Mouse (Mus musculus) myocyte (in vitro differentiated cells): ENCODE measurements around the gene Eps8l1. TPM values are rescaled to one million over a fixed set of nuclear protein-coding genes. Genes with fewer than 3 reads are reported as not detected.

Experiments used
- H3K27me3 ChIP-seq: one replicate; pipeline ENCODE4 v1.6.1; 2011; ENCODE audit not compliant: control insufficient read depth, insufficient read depth, insufficient read length
- H3K36me3 ChIP-seq: one replicate; pipeline ENCODE4 v1.6.1; 2011; ENCODE audit not compliant: control insufficient read depth, insufficient read depth
- H3K4me2 ChIP-seq: one replicate; pipeline ENCODE4 v1.6.1; 2011; ENCODE audit warnings: low read depth, control low read depth
- H3K4me3 ChIP-seq: one replicate; pipeline ENCODE4 v1.5.1; 2011; ENCODE audit warnings: mild to moderate bottlenecking, control low read depth, moderate library complexity
- H3K79me2 ChIP-seq: one replicate; pipeline ENCODE4 v1.6.1; 2011; ENCODE audit not compliant: control insufficient read depth, insufficient read depth
- H3ac ChIP-seq: one replicate; pipeline ENCODE4 v1.6.1; 2011; ENCODE audit not compliant: control insufficient read depth, insufficient read length
- CEBPB ChIP-seq: IDR thresholded peaks from 2 replicates; pipeline ENCODE4 v1.6.1; 2011; ENCODE audit warnings: mild to moderate bottlenecking, moderate library complexity; ENCODE audit not compliant: poor library complexity, insufficient read depth, severe bottlenecking
- E2F4 ChIP-seq: IDR thresholded peaks from one replicate; pipeline ENCODE4 v1.6.1; 2011; ENCODE audit warnings: mild to moderate bottlenecking, control low read depth, moderate library complexity; ENCODE audit not compliant: insufficient read depth
- MAX ChIP-seq: IDR thresholded peaks from one replicate; pipeline ENCODE4 v1.6.1; 2011; ENCODE audit warnings: low read depth, mild to moderate bottlenecking, control low read depth
- MYOD1 ChIP-seq, 3 experiments: IDR thresholded peaks; one replicate each; pipeline ENCODE4 v1.6.1; 2011; ENCODE audit warnings: control low read depth in 2 of 3, low read depth in 2 of 3, mild to moderate bottlenecking in 2 of 3, moderate library complexity in 1 of 3; ENCODE audit not compliant: insufficient read length in 2 of 3, control insufficient read depth in 1 of 3
- MYOG ChIP-seq, 3 experiments: IDR thresholded peaks; one replicate each; pipeline ENCODE4 v1.6.1; 2011; ENCODE audit warnings: control low read depth in 2 of 3, low read depth in 2 of 3, mild to moderate bottlenecking in 2 of 3; ENCODE audit not compliant: insufficient read length in 2 of 3, control insufficient read depth in 1 of 3, insufficient read depth in 1 of 3
- POLR2A ChIP-seq: IDR thresholded peaks from one replicate; pipeline ENCODE4 v1.6.1; 2011; ENCODE audit warnings: low read depth, mild to moderate bottlenecking, control low read depth, moderate library complexity; ENCODE audit not compliant: insufficient read length
- POLR2AphosphoS2 ChIP-seq: IDR thresholded peaks from one replicate; pipeline ENCODE4 v1.6.1; 2011; ENCODE audit warnings: low read depth, control low read depth; ENCODE audit not compliant: insufficient read length
- REST ChIP-seq: IDR thresholded peaks from one replicate; pipeline ENCODE4 v1.6.1; 2011; ENCODE audit warnings: mild to moderate bottlenecking, control low read depth, moderate library complexity; ENCODE audit not compliant: insufficient read depth, insufficient read length
- SRF ChIP-seq: IDR thresholded peaks from one replicate; pipeline ENCODE4 v1.6.1; 2011; ENCODE audit warnings: low read depth; ENCODE audit not compliant: control insufficient read depth, insufficient read length
- TCF12 ChIP-seq: IDR thresholded peaks from one replicate; pipeline ENCODE4 v1.6.1; 2011; ENCODE audit warnings: mild to moderate bottlenecking, control low read depth; ENCODE audit not compliant: poor library complexity, insufficient read depth, severe bottlenecking
- TCF3 ChIP-seq: IDR thresholded peaks from one replicate; pipeline ENCODE4 v1.6.1; 2011; ENCODE audit warnings: low read depth, control low read depth; ENCODE audit not compliant: insufficient read length
- USF1 ChIP-seq: IDR thresholded peaks from one replicate; pipeline ENCODE4 v1.6.1; 2011; ENCODE audit warnings: low read depth, mild to moderate bottlenecking, control low read depth, moderate library complexity
- polyA plus RNA-seq: library from polyadenylated mRNA; unstranded; fragments of >200 nt; fragmentation: generic; extraction: Trizol; gene quantifications from one replicate; pipeline ENCODE4 v1.2.1, GENCODE M21; 2012; ENCODE audit warnings: missing spikeins

Eps8l1 gene
- polyA plus RNA-seq, 1 experiment, result 0.12 TPM

GRCm38 (mm10) chr7:4464194-4464824 is 3.8 kb downstream of the Eps8l1 start:
- Histone ChIP-seq H3K4me2 (no peak overlapping the region), H3K36me3 (no peaks in the 10 kb centered on the region), H3K27me3 (peaks cover 32% of the 10 kb centered on the region), H3K79me2 (no peaks in the 10 kb centered on the region), H3ac (no peak overlapping the region), H3K4me3 (no peak overlapping the region)
- TF ChIP-seq E2F4 (no peak), CEBPB (no peak), REST (no peak), MYOD1 (IDR thresholded peaks at IDR 0.05; ENCODE audit: control insufficient read depth in 1 of 3, insufficient read length in 2 of 3, low read depth in 2 of 3) (no peak), POLR2A (no peak), MYOG (IDR thresholded peaks at IDR 0.05; ENCODE audit: control insufficient read depth in 1 of 3, insufficient read depth in 1 of 3, insufficient read length in 2 of 3, low read depth in 2 of 3) (no peak), MAX (no peak)

DNA sequence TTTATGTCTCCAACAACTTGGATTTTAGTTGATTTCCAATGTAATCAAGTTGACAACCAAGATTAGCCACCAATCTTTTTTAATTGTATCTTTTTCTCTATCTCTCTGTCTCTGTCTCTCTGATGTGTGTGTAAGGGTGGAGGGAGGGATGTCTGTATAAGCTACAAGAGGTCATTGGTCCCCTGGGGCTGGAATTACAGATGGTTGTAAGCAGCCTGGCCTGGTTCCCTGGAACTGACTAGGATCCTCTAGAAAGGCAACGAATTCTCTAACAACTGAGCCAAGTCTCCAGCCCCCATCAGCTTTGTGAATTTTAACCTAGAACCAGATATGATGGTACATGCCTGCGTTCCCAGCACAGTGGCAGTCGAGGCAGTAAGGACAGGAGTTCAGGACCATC is 7.3 kb downstream of the Eps8l1 start:
- no peaks in the 10 kb centered on the region for H3K79me2 ChIP-seq

DNA sequence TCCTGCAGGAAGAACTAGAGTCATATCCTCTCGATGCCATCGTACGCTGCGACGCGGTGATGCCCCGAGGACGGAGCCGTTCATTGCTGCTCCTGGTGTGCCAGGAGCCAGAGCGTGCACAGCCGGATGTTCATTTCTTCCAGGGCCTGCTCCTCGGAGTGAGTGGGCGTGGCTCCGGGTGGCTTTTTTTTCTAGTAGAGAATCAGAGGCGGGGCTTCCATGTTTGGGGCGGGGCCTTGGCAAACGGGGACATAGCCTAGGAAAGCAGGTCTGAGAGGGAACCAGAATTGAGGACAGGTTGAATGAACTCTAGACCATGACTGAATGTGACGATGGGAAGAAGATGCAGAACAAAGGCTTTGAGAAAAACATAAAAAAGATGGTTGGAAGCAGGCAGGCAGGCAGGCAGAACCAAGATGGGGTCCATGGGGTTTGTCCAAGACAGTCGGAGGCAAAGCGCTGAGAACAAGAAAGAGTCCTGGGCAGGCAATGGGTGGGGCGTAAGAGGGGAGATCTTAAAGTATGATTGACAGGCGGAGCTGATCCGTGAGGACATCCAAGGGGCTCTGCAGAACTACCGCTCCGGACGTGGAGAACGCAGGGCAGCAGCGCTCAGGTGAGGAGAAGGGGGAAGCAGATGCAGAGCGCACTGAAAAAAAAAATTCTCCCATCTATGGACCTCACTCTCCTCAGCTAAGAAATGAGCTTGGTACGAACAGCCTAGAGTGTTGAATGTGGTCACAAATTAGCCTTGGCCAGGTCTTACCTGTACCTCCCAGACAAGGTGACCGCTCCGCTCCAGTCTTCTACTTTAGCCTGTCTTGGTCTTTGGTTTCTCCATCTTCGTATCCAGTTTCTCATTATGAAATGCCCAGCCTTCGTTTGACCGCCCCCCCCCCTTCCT is 10.1 kb downstream of the Eps8l1 start:
- Histone ChIP-seq H3K4me3 (peak overlapping the region; percentile 6), H3K27me3 (peaks cover 33% of the 10 kb centered on the region), H3K79me2 (no peaks in the 10 kb centered on the region), H3ac (no peak overlapping the region), H3K36me3 (no peaks in the 10 kb centered on the region), H3K4me2 (peak overlapping the region; percentile 93)
- TF ChIP-seq USF1 (no peak), SRF (no peak), TCF12 (no peak), TCF3 (no peak), CEBPB (no peak), MYOD1 (IDR thresholded peaks at IDR 0.05; ENCODE audit: control insufficient read depth in 1 of 3, insufficient read length in 2 of 3, low read depth in 2 of 3) (no peak), E2F4 (no peak), POLR2A (no peak), MYOG (IDR thresholded peaks at IDR 0.05; ENCODE audit: control insufficient read depth in 1 of 3, insufficient read depth in 1 of 3, insufficient read length in 2 of 3, low read depth in 2 of 3) (no peak), POLR2AphosphoS2 (no peak), REST (no peak), MAX (no peak)

More for the DNA sequence above, 7.3 kb downstream of the Eps8l1 start:
- H3K27me3 ChIP-seq, result peaks cover 43% of the 10 kb centered on the region
- no peak overlapping the region for H3K4me3 ChIP-seq
- H3K4me2 ChIP-seq, result no peak overlapping the region
- TF ChIP-seq POLR2AphosphoS2, result no peak
- no peak for TF ChIP-seq POLR2A
- no peak for TF ChIP-seq MYOG (IDR thresholded peaks at IDR 0.05; ENCODE audit: control insufficient read depth in 1 of 3, insufficient read depth in 1 of 3, insufficient read length in 2 of 3, low read depth in 2 of 3)
- TF ChIP-seq TCF3, result no peak
- H3K36me3 ChIP-seq, result no peaks in the 10 kb centered on the region
- no peak overlapping the region for H3ac ChIP-seq

DNA sequence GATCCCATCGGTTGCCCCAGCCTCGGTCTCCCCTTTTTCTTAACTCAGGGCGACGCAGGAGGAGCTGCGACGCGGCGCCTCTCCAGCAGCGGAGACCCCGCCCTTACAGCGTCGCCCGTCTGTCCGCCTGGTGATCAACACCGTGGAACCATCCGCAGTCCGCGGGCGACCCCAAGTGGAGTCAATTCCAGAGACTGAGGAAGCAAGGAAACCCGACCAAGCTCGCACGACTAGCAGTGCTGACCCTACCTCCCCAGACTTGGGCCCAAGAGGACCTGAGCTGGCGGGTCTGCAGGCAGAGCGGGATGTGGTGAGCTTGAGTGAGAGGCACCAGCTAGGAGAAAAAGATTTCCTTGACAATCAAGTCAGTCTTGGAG is 10.7 kb downstream of the Eps8l1 start:
- peaks cover 28% of the 10 kb centered on the region for H3K27me3 ChIP-seq
- H3K4me3 ChIP-seq, result peak overlapping the region; percentile 6

More for the DNA sequence above, 10.7 kb downstream of the Eps8l1 start:
- Histone ChIP-seq H3ac (no peak overlapping the region), H3K4me2 (peak overlapping the region; percentile 93), H3K36me3 (no peaks in the 10 kb centered on the region), H3K79me2 (no peaks in the 10 kb centered on the region)
- TF ChIP-seq MAX (no peak), POLR2A (no peak), TCF12 (no peak), MYOG (IDR thresholded peaks at IDR 0.05; ENCODE audit: control insufficient read depth in 1 of 3, insufficient read depth in 1 of 3, insufficient read length in 2 of 3, low read depth in 2 of 3) (no peak), USF1 (no peak), E2F4 (no peak), CEBPB (no peak), SRF (no peak), TCF3 (no peak), POLR2AphosphoS2 (no peak), MYOD1 (IDR thresholded peaks at IDR 0.05; ENCODE audit: control insufficient read depth in 1 of 3, insufficient read length in 2 of 3, low read depth in 2 of 3) (no peak), REST (no peak)
